Mouse (Mus musculus) lung, embryonic 14.5 days (tissue): ENCODE measurements at regions not wholly inside any gene's neighbourhood (a gene's known extent, or its start where the extent isn't known, plus 50 kb on each side); places are given as distances from the start of the nearest gene placed in this dataset.

Experiments
- ATAC-seq: fragments of 200-750 bp; cut with Nextera tagmentation; 2 replicates; pipeline ENCODE4 v1.8.0; 2017; ENCODE audit warnings: mild to moderate bottlenecking, moderate TSS enrichment, moderate library complexity; ENCODE audit not compliant: insufficient read depth
- DNase-seq: peaks from one replicate; pipeline ENCODE4 v3.0.0-alpha.2; 2015
- H3K27ac ChIP-seq: fragments of 300-500 bp; sonication (generic); 2 replicates; pipeline ENCODE4 v1.5.1; 2014; ENCODE audit warnings: low read depth, mild to moderate bottlenecking, moderate library complexity
- H3K27me3 ChIP-seq: fragments of 300-500 bp; sonication (generic); 2 replicates; pipeline ENCODE4 v1.6.1; 2014; ENCODE audit warnings: low read length, control low read depth; ENCODE audit not compliant: insufficient read depth
- H3K36me3 ChIP-seq: fragments of 300-500 bp; sonication (generic); 2 replicates; pipeline ENCODE4 v1.6.1; 2014; ENCODE audit warnings: control low read depth; ENCODE audit not compliant: insufficient read depth
- H3K4me1 ChIP-seq: fragments of 300-500 bp; sonication (generic); 2 replicates; pipeline ENCODE4 v1.6.1; 2014; ENCODE audit warnings: antibody characterized with exemption, control low read depth; ENCODE audit not compliant: insufficient read depth
- H3K4me2 ChIP-seq: fragments of 300-500 bp; sonication (generic); 2 replicates; pipeline ENCODE4 v1.6.1; 2014; ENCODE audit warnings: mild to moderate bottlenecking
- H3K4me3 ChIP-seq: fragments of 300-500 bp; sonication (generic); 2 replicates; pipeline ENCODE4 v1.5.1; 2014; ENCODE audit warnings: low read depth, low read length
- H3K9ac ChIP-seq: fragments of 300-500 bp; sonication (generic); 2 replicates; pipeline ENCODE4 v1.6.1; 2014
- H3K9me3 ChIP-seq: fragments of 300-500 bp; sonication (generic); 2 replicates; pipeline ENCODE4 v1.6.1; 2016; ENCODE audit warnings: low read depth, low read length, control low read depth
- CTCF ChIP-seq: IDR thresholded peaks from 2 replicates; pipeline ENCODE4 v1.5.1; 2016; ENCODE audit warnings: antibody characterized with exemption, low read depth
- WGBS: fragments of 180-500 bp; shearing (Covaris S2); extraction: QIAGEN DNeasy Blood & Tissue Kit; methylation state at CpG from one replicate; pipeline ENCODE4 v1.1.7; 2014; 5-methylcytosine and 5-hydroxymethylcytosine counted together

GRCm38 (mm10) chr12:77142224-77142623, 95.7 kb upstream of the Fut8 start:
- ATAC-seq (no peak), DNase-seq (no peak)
- H3K9me3 ChIP-seq = no peaks in the 10 kb centered on the region
- H3K36me3 ChIP-seq = no peaks in the 10 kb centered on the region
- no peak for TF ChIP-seq CTCF
- WGBS = 86% methylated on average over 4 of the region's 4 CpGs
- no peaks in the 10 kb centered on the region for H3K27me3 ChIP-seq
- no peak overlapping the region for H3K27ac ChIP-seq
- H3K4me3 ChIP-seq = no peak overlapping the region
- no peak overlapping the region for H3K4me2 ChIP-seq
- no peaks in the 10 kb centered on the region for H3K4me1 ChIP-seq
- no peak overlapping the region for H3K9ac ChIP-seq

- Histone ChIP-seq H3K9me3 (no peaks in the 10 kb centered on the region), H3K36me3 (no peaks in the 10 kb centered on the region), H3K4me1 (no peaks in the 10 kb centered on the region), H3K27me3 (no peaks in the 10 kb centered on the region), H3K27ac (no peak overlapping the region), H3K4me3 (no peak overlapping the region), H3K4me2 (no peak overlapping the region), H3K9ac (no peak overlapping the region)
- ATAC-seq (no peak), DNase-seq (no peak)
- 66% methylated on average over 8 of the region's 8 CpGs for WGBS
- TF ChIP-seq CTCF = no peak
These were observed 96.4 kb upstream of the Fut8 start for GRCm38 (mm10) chr12:77141260-77142201.

- Histone ChIP-seq H3K36me3 (no peaks in the 10 kb centered on the region), H3K27me3 (no peaks in the 10 kb centered on the region), H3K4me3 (no peak overlapping the region), H3K4me2 (no peak overlapping the region), H3K9ac (no peak overlapping the region), H3K27ac (no peak overlapping the region), H3K9me3 (no peaks in the 10 kb centered on the region), H3K4me1 (no peaks in the 10 kb centered on the region)
- TF ChIP-seq CTCF = no peak
- DNase-seq = no peak
- ATAC-seq = no peak
- 40% methylated on average over 6 of the region's 6 CpGs for WGBS
These were observed 97.3 kb upstream of the Fut8 start for GRCm38 (mm10) chr12:77140656-77141055.

- DNase-seq (no peak), ATAC-seq (no peak)
- no peaks in the 10 kb centered on the region for H3K4me1 ChIP-seq
- no peaks in the 10 kb centered on the region for H3K27me3 ChIP-seq
- no peak for TF ChIP-seq CTCF
- no peaks in the 10 kb centered on the region for H3K36me3 ChIP-seq
- H3K4me2 ChIP-seq = no peak overlapping the region
- H3K4me3 ChIP-seq = no peak overlapping the region
- no peaks in the 10 kb centered on the region for H3K9me3 ChIP-seq
- 63% methylated on average over 5 of the region's 5 CpGs for WGBS
- no peak overlapping the region for H3K27ac ChIP-seq
- H3K9ac ChIP-seq = no peak overlapping the region
These were observed 97.8 kb upstream of the Fut8 start for GRCm38 (mm10) chr12:77140141-77140540.

GRCm38 (mm10) chr12:77139718-77140117, 98.2 kb upstream of the Fut8 start:
- WGBS = 82% methylated on average over 2 of the region's 2 CpGs
- ATAC-seq (no peak), DNase-seq (no peak)
- Histone ChIP-seq H3K4me2 (no peak overlapping the region), H3K27ac (no peak overlapping the region), H3K9me3 (no peaks in the 10 kb centered on the region), H3K4me3 (no peak overlapping the region), H3K27me3 (no peaks in the 10 kb centered on the region), H3K4me1 (no peaks in the 10 kb centered on the region), H3K36me3 (no peaks in the 10 kb centered on the region), H3K9ac (no peak overlapping the region)
- TF ChIP-seq CTCF = no peak

GRCm38 (mm10) chr12:77138506-77139201, 99.3 kb upstream of the Fut8 start:
- 71% methylated on average over 11 of the region's 11 CpGs for WGBS
- no peak for ATAC-seq
- no peak overlapping the region for H3K4me3 ChIP-seq
- no peak overlapping the region for H3K9ac ChIP-seq
- no peak for DNase-seq
- H3K4me2 ChIP-seq = no peak overlapping the region
- no peak overlapping the region for H3K27ac ChIP-seq
- TF ChIP-seq CTCF = no peak
- H3K27me3 ChIP-seq = no peaks in the 10 kb centered on the region
- H3K36me3 ChIP-seq = no peaks in the 10 kb centered on the region
- H3K4me1 ChIP-seq = no peaks in the 10 kb centered on the region
- no peaks in the 10 kb centered on the region for H3K9me3 ChIP-seq

- DNase-seq (no peak), ATAC-seq (no peak)
- Histone ChIP-seq H3K9me3 (no peaks in the 10 kb centered on the region), H3K4me2 (no peak overlapping the region), H3K27me3 (no peaks in the 10 kb centered on the region), H3K36me3 (no peaks in the 10 kb centered on the region), H3K9ac (no peak overlapping the region), H3K4me1 (no peaks in the 10 kb centered on the region), H3K27ac (no peak overlapping the region), H3K4me3 (no peak overlapping the region)
- TF ChIP-seq CTCF = no peak
- WGBS = 75% methylated on average over 10 of the region's 10 CpGs
These were observed 100.6 kb upstream of the Fut8 start for GRCm38 (mm10) chr12:77137291-77137830.
